Mouse (Mus musculus) neural tube, embryonic 12.5 days (tissue): ENCODE data around the gene Hist1h4f. TPM values are rescaled to one million over a fixed set of nuclear protein-coding genes. Genes with fewer than 3 reads are reported as not detected.
"Not testable (repeated sequence)": the region's sequence is repeated elsewhere in the genome, so short reads cannot be mapped to it uniquely, and the experiment has no call there.

Source experiments
- ATAC-seq: fragments of 200-750 bp; cut with Nextera tagmentation; 2 replicates; pipeline ENCODE4 v1.8.0; 2017; ENCODE audit warnings: low read depth, mild to moderate bottlenecking, moderate TSS enrichment, moderate library complexity; ENCODE audit not compliant: low FRiP score
- H3K27ac ChIP-seq: fragments of 300-500 bp; sonication (generic); 2 replicates; pipeline ENCODE4 v1.5.1; 2016
- H3K27me3 ChIP-seq: fragments of 300-500 bp; sonication (generic); replicated peaks from 2 replicates; pipeline ENCODE4 v1.6.1; 2016; ENCODE audit warnings: mild to moderate bottlenecking
- H3K36me3 ChIP-seq: fragments of 300-500 bp; sonication (generic); 2 replicates; pipeline ENCODE4 v1.6.1; 2016; ENCODE audit warnings: mild to moderate bottlenecking
- H3K4me1 ChIP-seq: fragments of 300-500 bp; sonication (generic); 2 replicates; pipeline ENCODE4 v1.6.1; 2016
- H3K4me2 ChIP-seq: fragments of 300-500 bp; sonication (generic); replicated peaks from 2 replicates; pipeline ENCODE4 v1.6.1; 2016; ENCODE audit warnings: mild to moderate bottlenecking
- H3K4me3 ChIP-seq: fragments of 300-500 bp; sonication (generic); 2 replicates; pipeline ENCODE4 v1.5.1; 2016
- H3K9ac ChIP-seq: fragments of 300-500 bp; sonication (generic); 2 replicates; pipeline ENCODE4 v1.6.1; 2016; ENCODE audit warnings: mild to moderate bottlenecking
- H3K9me3 ChIP-seq: fragments of 300-500 bp; sonication (generic); 2 replicates; pipeline ENCODE4 v1.6.1; 2016; ENCODE audit warnings: mild to moderate bottlenecking
- WGBS: fragments of 180-500 bp; shearing (Covaris S2); methylation state at CpG from one replicate; pipeline ENCODE4 v1.1.7; 2016; 5-methylcytosine and 5-hydroxymethylcytosine counted together
- polyA plus RNA-seq: library from polyadenylated mRNA; unstranded; fragments of >200 nt; fragmentation: Nextera tagmentation; extraction: Ambion mirVana; gene quantifications from 2 replicates; pipeline ENCODE4 v1.2.1, GENCODE M21; 2016

Gene Hist1h4f
- polyA plus RNA-seq, 1 experiment from 2014 or later = 0.79 TPM

- not testable (repeated sequence) for H3K9me3 ChIP-seq, H3K27me3 ChIP-seq, H3K36me3 ChIP-seq
- peak; percentile 86 for ATAC-seq
- peak within 1 kb of the TSS; percentile 64 for H3K27ac ChIP-seq
- WGBS = under 1% methylated on average over 58 of the region's 62 CpGs
- H3K4me2 ChIP-seq = peak within 1 kb of the TSS; percentile 70
- H3K9ac ChIP-seq = peak within 1 kb of the TSS; percentile 62
- peaks cover 22% of the 10 kb centered on the region for H3K4me1 ChIP-seq
- H3K4me3 ChIP-seq = peak within 1 kb of the TSS; percentile 46
Observed at GRCm38 (mm10) chr13:23535137-23536075, 16.0 kb downstream of the Hist1h4f start, which contains the start of gene Hist1h3g. TSS of gene Hist1h3g (plus strand) at chr13:23535422.

DNA sequence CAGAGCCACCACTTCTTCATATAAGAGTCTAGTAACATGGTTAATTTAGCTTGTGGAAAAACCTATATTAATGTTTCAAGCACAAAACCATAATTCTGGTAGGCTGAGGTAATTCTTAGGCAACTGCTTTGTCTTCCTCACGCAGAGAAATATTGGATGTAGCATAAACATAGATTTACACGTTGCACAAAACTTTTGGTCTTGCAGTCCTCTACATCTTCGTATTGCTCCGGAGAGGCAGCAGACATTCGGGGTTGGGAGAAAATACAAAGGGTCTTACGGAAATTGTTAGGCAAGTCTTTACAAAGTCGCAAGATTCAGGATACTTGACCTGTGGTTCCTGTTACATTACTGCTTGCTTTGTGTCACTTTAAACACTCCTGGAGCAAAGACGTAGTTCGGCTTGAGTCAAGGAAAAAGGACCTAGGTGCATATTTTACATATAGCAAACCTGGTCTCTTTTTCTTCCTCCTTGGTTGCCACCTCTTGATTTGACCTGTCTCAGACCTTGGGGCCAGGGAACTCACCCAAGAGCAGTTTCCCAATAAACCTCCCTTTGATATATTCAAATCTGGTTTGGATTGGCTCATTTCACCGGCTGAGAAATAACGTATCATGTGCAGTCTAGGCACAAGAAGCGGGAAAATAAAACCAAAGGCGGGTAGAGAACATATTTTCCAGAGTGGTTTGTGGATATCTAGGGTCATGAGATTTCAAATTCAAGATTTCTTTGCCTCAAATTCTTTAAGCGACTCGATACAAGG lies 16.9 kb downstream of the Hist1h4f start:
- peak overlapping the region; percentile 57 for H3K9ac ChIP-seq
- no peaks in the 10 kb centered on the region for H3K36me3 ChIP-seq
- peak overlapping the region; percentile 46 for H3K4me3 ChIP-seq
- peak overlapping the region; percentile 70 for H3K4me2 ChIP-seq
- H3K27ac ChIP-seq = peak overlapping the region; percentile 64
- no peaks in the 10 kb centered on the region for H3K9me3 ChIP-seq
- no peaks in the 10 kb centered on the region for H3K27me3 ChIP-seq
- peaks cover 22% of the 10 kb centered on the region for H3K4me1 ChIP-seq
- under 1% methylated on average over 15 of the region's 15 CpGs for WGBS
- ATAC-seq = no peak

GRCm38 (mm10) chr13:23533560-23534367 lies 17.7 kb downstream of the Hist1h4f start, which contains the start of gene Hist1h2af:
TSS of gene Hist1h2af (plus strand) at chr13:23533906.
- ATAC-seq = peak; percentile 30
- H3K27me3 ChIP-seq, H3K9me3 ChIP-seq, H3K36me3 ChIP-seq: not testable (repeated sequence)
- Histone ChIP-seq H3K27ac (peak within 1 kb of the TSS; percentile 66), H3K4me3 (peak within 1 kb of the TSS; percentile 46), H3K4me2 (peak within 1 kb of the TSS; percentile 70), H3K4me1 (peaks cover 22% of the 10 kb centered on the region), H3K9ac (peak within 1 kb of the TSS; percentile 57)
- WGBS = under 1% methylated on average over 26 of the region's 53 CpGs

DNA sequence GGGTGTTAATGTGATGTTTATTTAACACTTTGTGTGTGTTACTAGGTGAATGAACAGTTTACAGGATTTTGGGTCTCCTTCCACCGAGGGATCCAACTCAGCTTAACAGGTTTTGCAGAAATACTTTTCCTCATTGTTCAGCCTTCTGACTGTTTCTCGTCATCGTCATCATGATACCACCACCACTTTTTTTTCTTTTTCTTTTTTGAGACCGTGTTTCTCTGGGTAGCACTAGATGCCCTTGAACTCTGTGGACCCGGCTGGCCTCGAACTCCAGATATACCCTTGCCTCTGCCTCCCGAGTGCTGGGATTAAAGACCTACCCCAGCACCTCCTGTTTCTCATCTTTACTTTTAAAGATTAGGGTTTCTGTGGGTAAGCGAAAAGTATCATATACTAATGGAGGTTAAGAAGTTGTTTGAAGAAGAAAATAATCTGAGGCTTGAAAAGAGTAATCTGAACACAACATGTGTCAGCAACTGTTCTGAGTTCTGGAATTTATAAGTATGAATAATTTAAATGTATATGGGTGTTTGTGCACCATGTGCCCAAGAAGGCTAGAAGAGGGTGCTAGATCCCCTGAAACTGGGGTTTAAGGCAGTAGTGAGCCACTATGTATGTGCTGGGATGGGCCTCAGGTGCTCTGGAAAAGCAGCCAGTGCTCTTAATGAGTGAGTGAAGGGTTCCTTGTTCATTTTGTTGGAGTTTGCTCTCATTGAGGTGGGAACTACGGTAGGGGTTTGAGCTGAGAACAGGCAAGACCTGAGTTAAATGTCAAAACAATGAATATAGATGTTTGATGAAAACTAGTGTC lies 19.0 kb downstream of the Hist1h4f start:
- peak overlapping the region; percentile 89; the same call in 1 of the 2 replicates for H3K27ac ChIP-seq
- H3K36me3 ChIP-seq = no peaks in the 10 kb centered on the region
- H3K9ac ChIP-seq = peak overlapping the region; percentile 73
- H3K4me1 ChIP-seq = peaks cover 22% of the 10 kb centered on the region
- H3K4me3 ChIP-seq = peak overlapping the region; percentile 52
- H3K4me2 ChIP-seq = peak overlapping the region; percentile 70
- WGBS = 22% methylated on average over 9 of the region's 9 CpGs
- ATAC-seq = no peak
- no peaks in the 10 kb centered on the region for H3K27me3 ChIP-seq
- no peaks in the 10 kb centered on the region for H3K9me3 ChIP-seq

- Histone ChIP-seq H3K36me3 (no peaks in the 10 kb centered on the region), H3K9me3 (no peaks in the 10 kb centered on the region), H3K9ac (peak within 1 kb of the TSS; percentile 73), H3K4me1 (peaks cover 18% of the 10 kb centered on the region), H3K27ac (peak within 1 kb of the TSS; percentile 89), H3K4me2 (peak within 1 kb of the TSS; percentile 70), H3K4me3 (peak within 1 kb of the TSS; percentile 52), H3K27me3 (no peaks in the 10 kb centered on the region)
- peak; percentile 87 for ATAC-seq
- WGBS = under 1% methylated on average over 60 of the region's 70 CpGs
Observed at GRCm38 (mm10) chr13:23530901-23531875, 20.3 kb downstream of the Hist1h4f start, which contains the start of gene Hist1h4h. TSS of gene Hist1h4h (plus strand) at chr13:23531050.

DNA sequence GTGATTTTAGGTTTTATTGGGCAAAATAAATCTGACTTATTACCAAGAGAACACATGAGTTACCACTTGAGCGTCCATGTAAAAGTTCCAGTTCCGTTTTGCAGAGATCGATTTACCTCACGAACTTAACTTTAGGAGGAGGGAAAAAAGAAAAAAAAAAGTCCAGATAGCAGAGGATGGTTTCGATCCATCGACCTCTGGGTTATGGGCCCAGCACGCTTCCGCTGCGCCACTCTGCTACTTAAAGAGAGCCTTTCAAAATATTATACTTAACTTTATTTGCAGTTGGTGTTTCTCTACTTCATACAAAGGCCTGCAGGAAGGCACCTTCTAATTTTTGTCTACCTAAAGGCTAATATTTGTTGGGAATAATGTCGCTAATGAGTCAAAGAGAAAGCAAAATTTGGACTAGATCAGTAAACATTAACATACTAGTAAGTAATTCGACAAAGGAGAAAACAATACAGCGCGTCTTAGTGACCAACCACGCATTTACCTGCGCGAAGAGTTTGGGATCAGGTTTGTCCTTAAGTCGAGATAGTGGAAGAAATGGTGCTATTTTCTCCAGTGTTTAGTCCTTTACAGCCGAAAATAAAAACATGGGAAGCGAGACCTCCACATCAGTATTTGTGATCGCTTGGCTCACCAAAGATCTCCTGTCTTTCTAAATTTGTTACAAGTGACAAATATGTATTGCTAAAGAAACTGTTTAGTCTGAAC lies 21.1 kb downstream of the Hist1h4f start:
- Histone ChIP-seq H3K27ac (peak overlapping the region; percentile 89), H3K27me3 (no peaks in the 10 kb centered on the region), H3K9ac (peak overlapping the region; percentile 73), H3K4me2 (peak overlapping the region; percentile 70), H3K4me1 (peaks cover 16% of the 10 kb centered on the region), H3K36me3 (no peaks in the 10 kb centered on the region), H3K9me3 (no peaks in the 10 kb centered on the region), H3K4me3 (peak overlapping the region; percentile 52)
- ATAC-seq = no peak
- WGBS = under 1% methylated on average over 20 of the region's 20 CpGs

- Histone ChIP-seq H3K4me3 (peak overlapping the region; percentile 52), H3K27me3 (no peaks in the 10 kb centered on the region), H3K4me1 (peaks cover 17% of the 10 kb centered on the region), H3K4me2 (peak overlapping the region; percentile 70), H3K36me3 (no peaks in the 10 kb centered on the region), H3K9me3 (no peaks in the 10 kb centered on the region), H3K27ac (no peak overlapping the region), H3K9ac (peak overlapping the region; percentile 73; the same call in 1 of the 2 replicates)
- WGBS = 30% methylated on average over 2 of the region's 2 CpGs
- no peak for ATAC-seq
Observed at GRCm38 (mm10) chr13:23529480-23530165, 21.8 kb downstream of the Hist1h4f start.

GRCm38 (mm10) chr13:23529005-23529404 lies 22.4 kb downstream of the Hist1h4f start:
- Histone ChIP-seq H3K4me1 (peaks cover 15% of the 10 kb centered on the region), H3K9me3 (no peaks in the 10 kb centered on the region), H3K4me3 (no peak overlapping the region), H3K9ac (no peak overlapping the region), H3K4me2 (peak overlapping the region; percentile 42), H3K36me3 (no peaks in the 10 kb centered on the region), H3K27me3 (no peaks in the 10 kb centered on the region), H3K27ac (no peak overlapping the region; the same call in 1 of the 2 replicates)
- 41% methylated on average over 5 of the region's 5 CpGs for WGBS
- ATAC-seq = no peak

DNA sequence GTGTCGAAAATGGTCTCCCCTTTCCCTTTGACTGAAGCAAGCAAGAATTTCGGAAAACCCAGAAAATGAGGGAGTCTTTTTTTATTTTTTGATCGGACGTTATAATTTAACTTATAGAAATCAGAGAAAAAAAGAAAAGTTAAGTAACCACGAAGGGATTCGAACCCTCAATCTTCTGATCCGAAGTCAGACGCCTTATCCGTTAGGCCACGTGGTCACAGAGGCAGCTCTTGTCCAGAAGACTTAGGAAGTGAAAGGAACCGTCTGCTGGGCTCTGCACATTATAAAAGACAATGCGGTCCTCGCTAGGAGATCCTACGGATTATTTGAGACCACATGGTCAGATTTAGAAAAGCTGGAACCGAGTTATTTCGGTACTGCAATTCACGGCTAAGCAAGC lies 25.1 kb downstream of the Hist1h4f start:
- Histone ChIP-seq H3K4me1 (peaks cover 5% of the 10 kb centered on the region; the same call in 1 of the 2 replicates), H3K27ac (peak overlapping the region; percentile 2; the same call in 1 of the 2 replicates), H3K4me2 (peak overlapping the region; percentile 54), H3K9me3 (no peaks in the 10 kb centered on the region), H3K9ac (peak overlapping the region; percentile 48), H3K4me3 (peak overlapping the region; percentile 29), H3K36me3 (no peaks in the 10 kb centered on the region), H3K27me3 (no peaks in the 10 kb centered on the region)
- WGBS = under 1% methylated on average over 17 of the region's 17 CpGs
- no peak for ATAC-seq
